Mouse (Mus musculus): ENCODE data around the gene Trim71. TPM values are rescaled to one million over a fixed set of nuclear protein-coding genes. Genes with fewer than 3 reads are reported as not detected.

The Trim71 gene
- polyA plus RNA-seq, 1 experiment from 2014 or later = 0.32 TPM

DNA sequence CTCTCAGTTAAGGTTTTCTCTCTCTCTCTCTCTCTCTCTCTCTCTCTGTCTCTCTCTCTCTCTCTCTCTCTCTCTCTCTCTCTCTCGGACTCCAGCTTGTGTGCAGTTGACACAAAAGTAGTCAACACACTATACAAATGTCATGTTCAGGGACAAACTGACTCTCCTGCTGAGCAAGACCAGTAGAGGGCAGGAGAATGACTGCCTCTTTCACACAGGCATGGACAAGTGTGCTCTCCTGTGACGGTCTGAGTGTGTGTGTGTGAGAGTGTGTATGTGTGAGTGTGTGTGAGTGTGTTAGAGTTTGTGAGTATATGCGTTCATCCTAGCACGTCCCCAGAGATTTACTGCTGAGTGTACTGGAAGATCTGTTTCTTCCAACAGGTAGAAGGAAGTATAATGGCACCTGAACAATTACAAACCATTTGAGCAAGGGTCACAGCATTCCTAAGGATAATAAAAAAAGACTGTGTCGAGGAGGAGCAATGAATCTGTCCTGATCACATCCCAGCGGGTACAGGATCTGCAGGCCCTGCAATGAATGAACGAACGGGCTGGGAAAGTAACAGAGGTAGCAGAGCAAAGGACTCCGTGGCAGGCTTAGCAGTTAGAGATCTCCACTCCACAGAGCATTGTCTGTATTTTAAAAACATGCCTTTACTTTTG lies 45.2 kb downstream of the Trim71 start:
- H3K27ac ChIP-seq (replicated peaks) = no peak overlapping the region
- no peak overlapping the region for H3K9ac ChIP-seq
- WGBS = 68% methylated on average over 9 of the region's 9 CpGs
- peaks cover under 1% of the 10 kb centered on the region; the same call in 1 of the 2 replicates for H3K36me3 ChIP-seq
- H3K27me3 ChIP-seq = no peaks in the 10 kb centered on the region
- no peak overlapping the region for H3K4me3 ChIP-seq
- ATAC-seq (ENCODE audit: low FRiP score, low read depth) = no peak
- H3K9me3 ChIP-seq = 0 out of 2 replicates have a peak, but pooled peaks cover 2% of the 10 kb centered on the region
- no peaks in the 10 kb centered on the region for H3K4me1 ChIP-seq (replicated peaks)
- H3K4me2 ChIP-seq = no peak overlapping the region

DNA sequence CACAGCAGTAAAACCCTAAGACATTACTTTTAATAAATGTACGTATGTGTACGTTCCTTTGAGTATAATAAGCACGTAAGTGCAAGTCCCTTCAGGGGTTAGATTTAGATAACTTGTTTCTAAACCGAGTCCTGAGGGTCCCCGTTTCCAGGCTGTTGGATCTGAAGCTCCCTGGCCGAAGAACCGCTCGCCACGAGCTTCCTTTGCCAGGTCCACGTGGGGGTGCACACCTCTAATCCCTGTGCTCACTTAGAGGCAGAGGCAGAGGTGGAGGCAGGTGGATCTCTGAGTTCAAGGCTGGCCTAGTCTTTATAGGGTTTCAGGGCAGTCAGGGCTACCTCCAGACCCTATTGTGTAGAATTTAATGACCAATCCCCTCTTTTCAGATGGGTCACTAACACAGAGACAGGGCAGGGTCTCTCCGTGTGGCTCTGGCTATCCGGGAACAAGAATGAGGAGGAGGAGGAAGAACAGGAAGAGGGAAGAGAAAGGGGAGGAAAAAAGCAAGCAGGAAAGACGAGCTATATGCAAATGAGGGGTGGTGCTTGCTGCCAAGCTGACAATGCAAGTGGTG lies 46.2 kb downstream of the Trim71 start:
- H3K27ac ChIP-seq (replicated peaks) = no peak overlapping the region
- H3K4me2 ChIP-seq = no peak overlapping the region
- no peak overlapping the region for H3K4me3 ChIP-seq
- H3K36me3 ChIP-seq = peaks cover 10% of the 10 kb centered on the region
- H3K9ac ChIP-seq = no peak overlapping the region
- peaks cover 11% of the 10 kb centered on the region for H3K9me3 ChIP-seq
- 83% methylated on average over 13 of the region's 13 CpGs for WGBS
- H3K4me1 ChIP-seq (replicated peaks) = no peaks in the 10 kb centered on the region
- H3K27me3 ChIP-seq = no peaks in the 10 kb centered on the region
- no peak for ATAC-seq (ENCODE audit: low FRiP score, low read depth)

DNA sequence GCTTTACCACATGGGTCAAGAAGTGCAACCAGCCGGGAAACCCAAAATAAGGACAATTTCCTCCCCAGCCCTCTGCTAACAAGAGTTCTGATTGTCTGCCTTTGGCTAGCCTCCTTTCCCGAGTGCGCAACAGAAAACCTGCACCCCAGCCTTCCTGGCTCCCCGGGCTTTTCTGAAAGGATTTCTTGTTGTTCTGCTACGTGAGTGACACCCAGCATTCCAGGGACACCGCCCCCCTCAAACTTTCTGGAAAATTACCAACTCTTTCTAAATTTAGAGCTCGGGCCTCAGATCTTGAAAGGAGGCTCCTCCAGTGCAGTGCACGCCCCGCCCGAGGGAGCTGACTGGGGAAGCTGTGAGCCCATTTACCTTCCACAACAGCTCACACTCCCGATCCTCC lies 48.8 kb downstream of the Trim71 start, which contains the start of gene C130032M10Rik:
TSS of gene C130032M10Rik (plus strand) at position 334 of the 400 bp plus-strand sequence.
- no peak for ATAC-seq (ENCODE audit: low FRiP score, low read depth)
- no peak within 1 kb of the TSS for H3K4me2 ChIP-seq
- H3K27ac ChIP-seq (replicated peaks) = no peak within 1 kb of the TSS
- no peaks in the 10 kb centered on the region for H3K27me3 ChIP-seq
- 79% methylated on average over 11 of the region's 11 CpGs for WGBS
- peaks cover 16% of the 10 kb centered on the region for H3K36me3 ChIP-seq
- H3K4me1 ChIP-seq (replicated peaks) = no peaks in the 10 kb centered on the region
- H3K9me3 ChIP-seq = peaks cover 12% of the 10 kb centered on the region
- no peak within 1 kb of the TSS for H3K9ac ChIP-seq
- H3K4me3 ChIP-seq = no peak within 1 kb of the TSS

DNA sequence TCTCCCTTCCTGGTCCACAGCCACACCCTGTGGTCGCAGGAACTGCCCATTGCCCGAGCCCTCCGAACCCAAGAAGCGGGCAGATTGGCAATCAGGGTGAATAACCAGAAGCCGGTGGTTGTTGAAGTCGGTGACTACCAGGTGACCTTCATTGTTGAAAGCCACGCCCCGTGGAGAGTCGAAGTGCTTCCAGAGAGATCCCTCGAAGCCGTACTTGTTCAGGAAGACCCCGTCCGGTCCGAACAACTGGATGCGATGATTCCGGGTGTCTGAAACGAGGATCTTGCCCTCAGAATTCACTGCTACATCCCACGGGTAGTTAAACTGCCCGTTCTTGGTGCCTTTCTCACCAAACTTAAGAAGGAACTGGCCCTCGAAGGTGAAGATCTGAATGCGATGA lies 51.3 kb downstream of the Trim71 start:
- ATAC-seq (ENCODE audit: low FRiP score, low read depth) = no peak
- Histone ChIP-seq H3K4me2 (no peak overlapping the region), H3K4me1 (replicated peaks) (no peaks in the 10 kb centered on the region), H3K9ac (no peak overlapping the region), H3K4me3 (no peak overlapping the region), H3K27ac (replicated peaks) (no peak overlapping the region), H3K27me3 (no peaks in the 10 kb centered on the region), H3K36me3 (peaks cover 16% of the 10 kb centered on the region), H3K9me3 (peaks cover 12% of the 10 kb centered on the region)
- 94% methylated on average over 21 of the region's 21 CpGs for WGBS

DNA sequence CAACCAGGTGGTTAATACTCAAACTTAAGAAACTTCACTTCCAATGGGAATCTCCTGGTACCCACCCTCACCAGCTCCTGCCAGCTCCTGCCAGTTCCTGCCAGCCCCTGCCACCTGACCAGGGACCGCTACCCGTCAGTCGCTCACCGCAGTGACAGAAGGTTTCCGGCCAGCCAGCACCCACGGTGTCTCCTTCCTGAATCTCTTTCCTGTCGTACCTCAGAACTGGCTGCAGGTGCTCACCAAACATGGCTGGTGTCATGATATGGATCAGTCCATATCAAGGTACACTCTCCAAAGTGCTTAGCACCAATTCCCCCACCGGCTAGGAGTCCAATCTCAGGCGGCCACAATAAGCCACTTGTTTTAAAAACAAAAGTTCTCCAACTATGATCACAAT lies 54.4 kb downstream of the Trim71 start:
- Histone ChIP-seq H3K9ac (no peak overlapping the region), H3K27me3 (no peaks in the 10 kb centered on the region), H3K4me3 (no peak overlapping the region), H3K4me2 (no peak overlapping the region), H3K4me1 (replicated peaks) (no peaks in the 10 kb centered on the region), H3K27ac (replicated peaks) (no peak overlapping the region), H3K36me3 (peaks cover 16% of the 10 kb centered on the region), H3K9me3 (peaks cover 12% of the 10 kb centered on the region)
- ATAC-seq (ENCODE audit: low FRiP score, low read depth) = no peak
- WGBS = 97% methylated on average over 9 of the region's 9 CpGs

DNA sequence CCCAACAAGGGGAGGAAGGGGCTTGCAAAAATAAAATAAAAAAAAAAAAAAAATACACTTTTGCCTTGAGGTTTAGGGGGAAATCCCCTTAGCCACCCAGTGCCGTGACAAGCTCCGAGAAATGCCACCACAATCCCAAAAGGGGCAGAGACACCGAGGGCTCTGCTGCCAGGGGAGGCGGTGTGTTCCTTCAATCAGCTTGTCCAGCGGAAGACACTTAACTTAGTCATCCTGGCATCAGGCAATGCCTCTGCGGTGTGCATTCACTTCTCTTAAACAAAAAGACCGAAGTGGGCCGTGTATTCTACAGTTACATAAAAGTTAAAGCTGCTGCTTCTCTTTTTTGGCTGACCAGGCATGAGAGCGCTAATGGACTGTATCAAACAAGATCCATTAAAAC lies 56.7 kb downstream of the Trim71 start:
- Histone ChIP-seq H3K9ac (no peak overlapping the region), H3K27me3 (no peaks in the 10 kb centered on the region), H3K4me2 (no peak overlapping the region), H3K4me3 (no peak overlapping the region), H3K36me3 (0 out of 2 replicates have a peak, but pooled peaks cover 2% of the 10 kb centered on the region), H3K4me1 (replicated peaks) (no peaks in the 10 kb centered on the region), H3K9me3 (no peaks in the 10 kb centered on the region), H3K27ac (replicated peaks) (no peak overlapping the region)
- no peak for ATAC-seq (ENCODE audit: low FRiP score, low read depth)
- WGBS = 81% methylated on average over 9 of the region's 9 CpGs

DNA sequence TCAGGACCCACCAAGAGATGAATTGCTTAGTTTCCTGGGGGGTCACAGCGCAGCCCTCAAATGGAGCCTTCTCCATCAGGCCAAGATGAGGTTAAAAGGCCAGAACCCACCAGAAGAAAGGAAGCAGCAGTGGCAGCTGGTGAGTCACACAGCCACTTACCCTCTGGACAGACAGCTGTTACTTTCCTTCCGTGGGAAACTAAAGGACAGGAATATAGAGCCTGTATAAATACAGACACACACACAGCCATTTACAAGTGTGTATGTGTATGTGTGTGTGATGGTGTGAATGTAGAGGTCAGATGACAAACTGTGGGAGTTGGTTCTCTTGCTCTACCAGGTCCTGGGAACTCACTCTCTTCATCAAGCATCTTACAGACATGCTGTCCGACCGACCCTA lies 57.6 kb downstream of the Trim71 start:
- H3K27ac ChIP-seq (replicated peaks) = no peak overlapping the region
- no peak for ATAC-seq (ENCODE audit: low FRiP score, low read depth)
- 77% methylated on average over 4 of the region's 4 CpGs for WGBS
- H3K4me3 ChIP-seq = no peak overlapping the region
- H3K9me3 ChIP-seq = no peaks in the 10 kb centered on the region
- H3K9ac ChIP-seq = no peak overlapping the region
- no peaks in the 10 kb centered on the region for H3K36me3 ChIP-seq
- no peaks in the 10 kb centered on the region for H3K27me3 ChIP-seq
- no peak overlapping the region for H3K4me2 ChIP-seq
- H3K4me1 ChIP-seq (replicated peaks) = no peaks in the 10 kb centered on the region

DNA sequence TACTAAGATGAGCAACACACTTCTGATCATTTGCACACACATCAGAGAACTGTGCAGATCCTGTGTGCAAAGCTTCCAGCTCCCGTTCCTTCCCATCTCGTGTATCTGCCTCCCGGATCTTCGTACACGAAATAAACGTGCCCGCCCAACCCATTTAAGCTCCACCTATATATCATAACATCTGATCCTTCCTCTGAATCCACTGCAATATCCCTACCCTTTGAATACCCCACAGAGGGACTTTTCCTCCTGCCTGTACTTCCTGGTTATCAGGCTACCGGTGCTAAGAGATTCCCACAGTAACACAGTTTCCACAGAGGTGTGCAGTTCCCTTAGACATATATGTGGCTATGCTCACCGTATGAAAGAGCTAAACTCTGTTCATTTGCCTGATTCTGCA lies 59.4 kb downstream of the Trim71 start, which contains the start of gene Ccr4:
TSS of gene Ccr4 (minus strand) at position 101 of the 400 bp plus-strand sequence.
- no peak within 1 kb of the TSS for H3K9ac ChIP-seq
- H3K27ac ChIP-seq (replicated peaks) = no peak within 1 kb of the TSS
- no peak for ATAC-seq (ENCODE audit: low FRiP score, low read depth)
- no peak within 1 kb of the TSS for H3K4me3 ChIP-seq
- H3K36me3 ChIP-seq = no peaks in the 10 kb centered on the region
- no peaks in the 10 kb centered on the region for H3K9me3 ChIP-seq
- no peaks in the 10 kb centered on the region for H3K4me1 ChIP-seq (replicated peaks)
- 93% methylated on average over 9 of the region's 9 CpGs for WGBS
- no peaks in the 10 kb centered on the region for H3K27me3 ChIP-seq
- no peak within 1 kb of the TSS for H3K4me2 ChIP-seq

DNA sequence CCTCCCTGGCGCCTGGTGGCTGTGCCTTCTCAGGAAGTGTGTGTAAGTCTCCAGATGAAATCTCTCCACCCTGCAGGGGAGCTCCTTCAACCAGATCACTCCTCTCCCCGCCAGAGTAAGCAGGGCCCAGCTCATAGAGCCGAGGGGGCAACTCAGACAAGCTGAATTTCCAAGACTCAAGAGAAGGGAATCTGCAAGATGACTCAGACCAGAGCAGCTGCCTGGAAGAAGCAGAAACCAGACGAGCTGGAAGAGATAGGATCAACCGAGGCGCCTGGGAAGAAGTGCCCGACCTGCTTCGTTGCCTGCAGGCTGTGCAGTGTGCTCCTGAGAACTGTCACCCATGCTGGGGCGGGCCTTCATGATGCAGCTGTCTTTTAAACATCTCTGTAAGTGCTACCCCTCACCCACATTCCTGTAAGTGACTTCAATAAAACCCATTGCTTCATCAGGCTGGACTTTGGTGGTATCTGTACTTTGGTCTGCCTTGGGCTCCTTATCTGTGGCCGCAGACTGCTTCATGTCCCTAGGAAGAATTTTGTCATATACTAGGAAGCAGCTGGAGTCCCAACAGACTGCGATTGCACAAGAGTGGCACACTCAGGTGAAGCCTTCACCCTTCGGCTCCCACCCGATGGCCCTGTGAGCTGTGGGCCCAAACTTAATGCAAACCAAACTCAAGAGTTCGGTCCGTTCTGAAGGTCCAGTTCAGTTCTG lies 61.3 kb downstream of the Trim71 start:
- Histone ChIP-seq H3K9ac (no peak overlapping the region), H3K4me1 (replicated peaks) (no peaks in the 10 kb centered on the region), H3K36me3 (no peaks in the 10 kb centered on the region), H3K4me2 (no peak overlapping the region), H3K27me3 (no peaks in the 10 kb centered on the region), H3K4me3 (no peak overlapping the region), H3K27ac (replicated peaks) (no peak overlapping the region), H3K9me3 (no peaks in the 10 kb centered on the region)
- no peak for ATAC-seq (ENCODE audit: low FRiP score, low read depth)
- 74% methylated on average over 15 of the region's 15 CpGs for WGBS

DNA sequence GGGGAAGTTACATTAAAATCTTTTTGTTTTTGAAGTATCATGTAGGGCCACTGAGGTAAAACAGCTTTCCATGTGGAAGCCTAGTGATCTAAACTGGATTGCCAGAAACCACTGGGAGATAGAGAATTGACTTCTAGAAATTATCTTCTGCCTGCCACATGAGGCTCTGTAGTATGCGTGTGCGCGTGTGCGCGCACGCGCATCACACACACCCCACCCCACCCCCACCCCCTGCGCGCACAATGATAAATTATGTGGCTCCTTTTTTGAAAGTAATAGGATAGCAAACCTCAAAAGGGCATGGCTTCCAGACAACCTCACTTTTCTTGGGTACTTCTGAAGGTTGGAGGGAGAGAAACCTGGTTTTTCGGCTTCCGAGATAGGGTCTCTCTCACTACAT lies 62.3 kb downstream of the Trim71 start:
- Histone ChIP-seq H3K27me3 (no peaks in the 10 kb centered on the region), H3K27ac (replicated peaks) (no peak overlapping the region), H3K9ac (no peak overlapping the region), H3K4me2 (no peak overlapping the region), H3K9me3 (no peaks in the 10 kb centered on the region), H3K36me3 (no peaks in the 10 kb centered on the region), H3K4me3 (no peak overlapping the region), H3K4me1 (replicated peaks) (no peaks in the 10 kb centered on the region)
- WGBS = 97% methylated on average over 11 of the region's 11 CpGs
- no peak for ATAC-seq (ENCODE audit: low FRiP score, low read depth)

DNA sequence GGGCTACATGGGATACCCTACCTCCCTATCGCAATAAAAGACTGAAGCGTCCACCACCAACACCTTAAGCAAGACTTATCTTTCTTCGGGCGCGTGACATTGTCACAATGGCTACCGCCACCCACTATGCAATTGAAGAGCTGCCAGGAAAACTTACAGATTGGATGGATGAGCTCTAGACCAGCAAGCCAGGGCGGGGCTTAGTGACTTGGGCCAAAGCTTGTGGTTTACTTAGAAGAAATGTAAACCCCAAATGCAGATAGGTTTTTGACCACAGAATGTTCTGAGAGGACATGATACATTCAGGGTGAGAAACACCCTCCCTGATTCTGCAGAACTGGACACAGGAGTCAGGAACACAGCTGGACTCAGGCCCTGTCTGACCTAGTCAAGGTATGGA lies 63.1 kb downstream of the Trim71 start:
- Histone ChIP-seq H3K27ac (replicated peaks) (no peak overlapping the region), H3K4me3 (no peak overlapping the region), H3K36me3 (no peaks in the 10 kb centered on the region), H3K9me3 (no peaks in the 10 kb centered on the region), H3K27me3 (no peaks in the 10 kb centered on the region), H3K4me2 (no peak overlapping the region), H3K4me1 (replicated peaks) (no peaks in the 10 kb centered on the region), H3K9ac (no peak overlapping the region)
- no peak for ATAC-seq (ENCODE audit: low FRiP score, low read depth)
- WGBS = 95% methylated on average over 7 of the region's 7 CpGs

DNA sequence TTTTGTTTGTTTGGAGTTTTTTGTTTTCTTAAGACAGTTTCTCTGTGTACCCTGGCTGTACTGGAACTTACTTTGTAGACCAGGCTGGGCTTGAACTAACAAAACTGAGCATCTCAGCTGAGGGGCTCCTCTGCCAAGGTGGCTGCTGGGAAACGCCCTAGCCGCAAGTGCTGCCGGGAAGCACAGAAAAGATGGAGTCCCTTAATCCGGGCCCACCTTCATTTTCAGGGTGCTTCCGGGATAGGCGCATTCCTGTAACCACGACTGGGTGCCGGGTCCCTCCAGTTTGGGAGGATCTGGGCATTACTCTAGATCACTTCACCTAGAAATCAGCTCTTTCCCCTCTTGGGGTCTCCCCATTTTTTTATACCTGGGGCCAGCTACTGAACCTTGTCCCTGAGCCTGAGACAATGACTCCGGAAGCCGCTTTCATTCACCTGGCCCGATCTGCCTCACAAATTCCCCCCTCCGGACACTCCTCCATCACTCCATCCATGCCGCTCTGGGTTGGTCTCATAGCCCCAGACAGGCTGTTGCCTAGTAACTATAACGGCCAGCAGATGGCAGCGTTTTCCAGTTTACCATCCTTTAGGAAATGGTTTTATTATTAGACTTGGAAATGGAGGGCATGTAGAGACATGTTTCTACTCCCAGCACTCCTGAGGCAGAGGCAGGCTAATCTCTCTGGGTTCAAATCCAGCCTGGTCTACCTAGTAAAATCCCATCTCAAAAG lies 64.2 kb downstream of the Trim71 start:
- Histone ChIP-seq H3K27ac (replicated peaks) (no peak overlapping the region), H3K4me3 (no peak overlapping the region), H3K4me1 (replicated peaks) (no peaks in the 10 kb centered on the region), H3K9me3 (no peaks in the 10 kb centered on the region), H3K4me2 (no peak overlapping the region), H3K9ac (no peak overlapping the region), H3K36me3 (no peaks in the 10 kb centered on the region), H3K27me3 (no peaks in the 10 kb centered on the region)
- WGBS = 19% methylated on average over 15 of the region's 15 CpGs
- ATAC-seq (ENCODE audit: low FRiP score, low read depth) = no peak
